Mouse (Mus musculus) frontal cortex, postnatal 36 days (tissue): ENCODE measurements around the gene Cadps2.

ENCODE experiments used
- DNase-seq, 2 experiments: peaks; one replicate each; pipeline ENCODE4 v3.0.0; 2022; ENCODE audit warnings: low spot score in 2 of 2

The Cadps2 gene

DNA sequence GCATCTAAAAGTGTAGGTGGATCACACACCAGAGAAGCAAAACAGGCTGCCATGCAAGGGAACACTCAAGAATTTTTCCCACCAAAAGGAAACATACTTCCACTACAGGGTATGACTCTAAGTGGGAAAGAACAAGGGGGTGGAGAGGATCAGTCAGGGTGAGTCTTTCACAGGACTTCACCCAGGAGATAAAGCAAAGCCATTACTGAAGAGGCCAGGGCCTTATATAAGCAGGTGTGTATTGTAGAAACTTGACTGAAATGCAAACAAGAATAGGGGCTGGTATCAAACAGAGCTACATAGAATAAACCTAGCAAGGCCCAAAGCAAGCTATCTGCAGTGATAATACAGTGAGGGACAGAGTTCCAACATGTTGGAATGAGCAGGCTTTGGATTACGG is 271.6 kb downstream of the Cadps2 start:
- DNase-seq = no peak

DNA sequence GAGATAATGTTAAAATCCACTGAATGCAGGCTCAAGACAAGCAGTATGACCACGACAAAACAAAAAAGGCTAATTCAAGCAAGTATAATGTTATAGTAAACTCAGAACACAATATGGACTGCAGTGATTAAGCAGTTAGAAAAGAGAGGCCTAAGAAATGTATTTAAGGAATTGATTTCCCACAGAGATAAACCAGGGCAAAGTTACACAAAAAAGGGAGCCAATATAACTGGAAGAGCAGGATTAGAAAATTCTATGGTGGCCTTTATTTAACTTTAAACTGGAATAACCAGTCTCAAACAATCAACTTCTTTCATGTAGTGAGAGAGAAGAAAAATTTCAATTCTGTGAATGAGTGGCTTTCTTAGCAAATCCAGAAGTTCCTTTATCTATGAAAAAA is 289.3 kb downstream of the Cadps2 start:
- no peak for DNase-seq

DNA sequence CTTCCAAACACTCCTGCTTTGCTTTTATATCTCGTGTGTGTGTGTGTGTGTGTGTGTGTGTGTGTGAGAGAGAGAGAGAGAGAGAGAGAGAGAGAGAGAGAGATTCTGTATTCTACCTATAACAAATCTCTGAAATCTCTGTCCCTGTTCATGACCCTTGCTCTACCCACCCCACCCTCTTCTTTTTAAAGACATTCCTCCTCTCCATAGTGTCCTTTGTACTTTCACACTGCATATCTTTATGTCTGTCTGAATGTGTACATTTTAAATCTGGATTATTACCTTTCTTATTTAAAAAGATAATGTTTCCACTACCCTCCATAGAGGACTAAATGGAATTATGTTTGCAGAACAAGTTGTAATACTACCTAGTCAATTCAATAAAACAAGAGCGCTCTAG is 315.5 kb downstream of the Cadps2 start:
- no peak for DNase-seq

DNA sequence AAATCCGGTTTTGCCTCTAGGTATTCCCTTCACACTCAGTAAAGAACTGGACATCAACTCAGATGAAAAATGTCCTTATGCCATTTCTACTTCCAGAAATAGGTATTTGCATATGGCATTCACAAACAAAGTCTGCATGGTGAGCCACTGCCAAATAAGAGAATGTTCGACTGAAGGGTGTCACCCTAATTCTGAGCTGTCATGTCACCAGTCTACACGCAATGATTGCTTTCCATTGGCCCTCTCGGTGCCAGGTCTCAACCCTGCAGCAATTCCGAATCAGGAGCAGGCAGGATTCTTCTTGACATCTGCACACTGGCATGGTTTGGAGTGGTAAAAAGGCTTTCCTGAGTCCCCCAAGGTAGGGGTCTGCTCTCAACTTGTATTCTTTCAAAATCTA is 316.7 kb downstream of the Cadps2 start:
- DNase-seq = no peak

DNA sequence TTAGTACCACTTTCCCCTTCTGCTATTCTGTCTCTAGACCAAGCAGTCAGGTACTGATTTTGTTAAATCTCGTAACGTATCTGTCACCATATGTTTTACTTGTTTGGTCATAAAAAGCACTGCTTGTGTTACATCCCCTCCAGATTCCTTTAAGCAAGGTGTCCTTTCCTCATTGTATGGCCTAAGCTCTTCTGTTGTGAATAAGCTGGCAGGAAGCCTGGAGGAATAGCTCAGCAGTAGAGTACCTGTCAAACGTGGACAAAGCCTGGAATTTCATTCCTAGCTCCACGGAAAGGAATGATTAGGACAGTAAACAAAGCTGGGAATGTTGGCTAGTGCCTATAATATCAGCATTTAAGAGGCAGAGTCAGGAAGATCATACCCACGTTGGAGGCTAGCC is 340.6 kb downstream of the Cadps2 start:
- no peak for DNase-seq

DNA sequence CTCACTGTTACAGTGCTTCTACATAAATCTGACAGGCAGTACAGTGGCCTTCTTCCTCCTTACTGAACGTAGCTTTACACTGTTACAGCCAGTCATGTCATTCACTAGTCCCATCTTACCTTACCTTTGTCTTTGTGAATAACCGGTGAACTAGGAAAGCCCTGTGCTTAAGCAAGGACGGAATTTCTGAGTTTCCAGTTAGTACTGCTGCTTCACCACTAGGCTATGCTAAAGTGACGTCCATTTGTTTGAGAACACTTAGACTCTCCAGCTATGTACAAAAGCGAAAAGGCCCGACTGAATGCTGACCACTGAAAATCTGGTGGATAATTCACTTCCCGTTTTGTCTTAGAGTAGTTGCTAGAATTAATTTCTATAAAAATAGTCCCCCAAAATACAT is 347.4 kb downstream of the Cadps2 start:
- DNase-seq = peak; percentile 9 to 29

DNA sequence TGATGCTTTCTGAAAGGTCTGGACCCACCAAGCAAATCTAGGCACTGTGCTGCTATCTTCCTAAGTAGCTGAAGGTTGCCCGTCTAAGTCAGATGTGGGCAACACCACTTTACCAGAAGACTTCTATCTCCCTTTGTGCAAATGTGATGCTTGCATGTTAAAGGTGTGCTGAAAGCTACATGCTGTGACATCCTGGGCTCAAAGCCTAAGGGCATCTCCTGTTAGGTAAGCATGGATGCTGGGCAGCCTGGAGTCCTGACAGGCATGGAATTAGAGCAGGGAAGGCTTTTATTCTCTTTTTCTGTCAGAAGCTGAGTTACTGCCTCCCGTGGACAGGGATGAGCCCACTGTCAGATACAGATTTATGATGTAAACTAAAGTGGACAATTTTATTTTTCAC is 348.8 kb downstream of the Cadps2 start:
- DNase-seq = no peak

DNA sequence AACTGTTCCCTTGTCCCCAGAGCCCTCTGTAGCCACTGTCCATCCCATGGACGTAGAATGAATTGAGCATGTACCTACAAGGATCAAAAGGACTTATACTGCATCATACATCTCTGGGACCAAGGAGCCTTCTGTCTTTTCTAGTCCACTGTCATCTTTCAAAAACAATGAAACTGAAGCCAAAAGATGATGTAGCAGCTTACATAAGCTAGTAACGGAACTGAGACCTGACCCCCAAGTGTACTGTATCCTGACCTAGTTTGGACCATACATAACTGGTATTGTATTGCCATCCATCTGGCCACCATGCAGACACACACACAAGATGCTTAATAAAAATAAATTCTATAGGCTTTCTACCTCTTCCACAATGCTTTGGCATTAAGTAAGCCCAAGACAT is 350.2 kb downstream of the Cadps2 start:
- no peak for DNase-seq

DNA sequence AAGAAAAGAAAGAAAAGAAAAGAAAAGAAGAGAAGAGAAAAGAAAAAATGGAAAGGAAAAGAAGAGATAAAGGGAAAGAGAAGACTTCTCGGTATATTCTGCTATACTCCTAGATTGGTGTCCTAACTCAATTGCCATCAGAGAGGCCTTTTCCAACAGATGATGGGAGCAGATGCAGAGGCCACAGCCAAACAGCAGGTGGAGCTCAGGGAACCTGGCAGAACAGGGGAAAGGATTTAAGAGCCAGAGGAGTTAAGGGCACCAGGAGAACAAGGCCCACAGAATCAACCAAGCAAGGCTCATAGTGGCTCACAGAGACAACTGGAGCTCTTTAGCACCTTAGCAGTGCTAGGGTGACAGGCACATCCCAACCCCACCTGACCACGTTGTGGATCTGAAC is 366.5 kb downstream of the Cadps2 start:
- peak; percentile 15 to 43 for DNase-seq

DNA sequence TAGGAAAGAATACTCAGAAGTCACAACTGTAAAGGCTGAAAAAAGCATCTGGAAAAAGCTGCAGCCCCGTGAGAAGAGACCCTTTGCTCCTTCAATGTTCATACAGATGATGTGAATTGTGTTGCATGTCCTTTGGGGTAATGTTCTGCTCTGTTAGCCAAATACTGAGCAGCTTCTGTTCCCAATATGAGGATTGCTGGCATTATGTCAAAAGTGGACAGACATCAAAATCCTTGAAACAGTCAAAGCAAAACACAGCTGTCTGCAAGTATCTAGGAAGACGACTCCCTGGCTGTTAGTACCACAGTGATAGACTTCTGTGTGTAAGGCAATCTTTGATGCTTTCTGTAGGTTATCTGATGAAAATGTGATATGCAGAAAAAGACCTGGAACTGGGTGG is 367.4 kb downstream of the Cadps2 start:
- no peak for DNase-seq

DNA sequence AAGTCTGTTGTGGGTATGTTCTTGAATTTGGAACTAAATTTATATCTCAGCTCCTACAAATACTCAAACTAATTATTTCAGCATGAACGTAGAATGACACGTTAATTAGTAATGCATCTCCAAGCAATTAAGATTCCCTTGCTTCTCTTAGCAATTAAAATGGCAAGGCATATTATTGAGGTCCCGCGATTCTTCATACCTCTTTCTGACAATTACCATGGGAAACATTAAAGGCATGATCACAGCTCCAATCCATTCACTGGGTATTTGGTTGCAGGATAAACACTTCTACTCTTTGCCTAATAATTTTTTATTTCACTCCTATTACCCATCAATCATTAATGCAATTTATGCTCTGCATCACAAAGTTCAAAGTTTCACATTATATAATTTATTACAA is 371.3 kb downstream of the Cadps2 start:
- DNase-seq = no peak

DNA sequence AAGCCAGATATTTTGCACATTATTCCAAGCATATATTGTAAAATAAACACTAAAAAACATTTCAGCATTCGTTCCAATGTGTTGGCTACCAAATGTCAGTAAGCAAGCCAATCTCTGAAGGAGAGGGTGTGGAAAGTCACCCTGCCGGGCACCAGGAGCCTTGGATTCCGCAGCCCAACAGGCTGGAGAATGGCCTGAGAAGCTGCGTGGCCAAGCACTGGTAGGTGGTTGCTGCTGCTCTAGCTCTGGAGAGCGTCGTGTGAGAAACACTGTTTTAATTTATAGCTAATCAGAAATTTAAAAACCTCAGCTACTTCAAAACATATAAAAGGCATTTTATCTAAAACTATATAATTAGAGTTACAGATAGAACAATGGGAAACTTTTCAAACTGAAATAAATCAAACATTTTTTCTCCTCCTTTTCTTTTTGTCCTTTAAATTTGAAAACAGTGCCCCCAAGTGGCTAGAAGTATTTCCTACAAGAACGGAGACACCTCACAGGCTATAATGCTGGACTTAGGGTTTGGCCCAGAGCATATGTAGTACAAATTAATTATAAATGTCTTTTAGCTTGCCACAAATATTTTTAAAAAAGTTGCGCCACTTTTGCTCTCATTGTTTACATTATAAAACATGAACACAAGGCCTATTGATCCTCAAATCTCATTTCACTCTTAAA is 376.5 kb downstream of the Cadps2 start:
- DNase-seq = peak in 1 of 2 experiments; percentile 38

DNA sequence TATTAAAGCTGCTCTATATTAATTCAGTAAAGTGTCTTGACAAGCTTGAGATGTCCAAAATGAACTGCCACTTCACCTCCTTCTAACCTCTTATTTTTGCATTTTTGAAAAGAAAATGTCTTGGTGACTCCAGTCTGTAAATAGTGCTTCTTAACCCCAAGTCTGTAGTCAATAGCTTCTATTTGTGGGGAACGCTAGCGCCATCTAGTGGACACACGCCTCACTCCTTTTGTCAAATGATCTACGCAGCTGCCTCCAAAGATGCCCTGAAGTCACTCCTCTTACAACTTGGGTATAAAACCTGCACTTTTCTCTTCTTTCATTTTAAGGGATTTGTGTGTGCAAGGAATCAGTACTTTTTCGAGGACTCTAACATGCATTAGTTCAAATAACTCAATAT is 381.5 kb downstream of the Cadps2 start:
- DNase-seq = peak; percentile 51 to 58

DNA sequence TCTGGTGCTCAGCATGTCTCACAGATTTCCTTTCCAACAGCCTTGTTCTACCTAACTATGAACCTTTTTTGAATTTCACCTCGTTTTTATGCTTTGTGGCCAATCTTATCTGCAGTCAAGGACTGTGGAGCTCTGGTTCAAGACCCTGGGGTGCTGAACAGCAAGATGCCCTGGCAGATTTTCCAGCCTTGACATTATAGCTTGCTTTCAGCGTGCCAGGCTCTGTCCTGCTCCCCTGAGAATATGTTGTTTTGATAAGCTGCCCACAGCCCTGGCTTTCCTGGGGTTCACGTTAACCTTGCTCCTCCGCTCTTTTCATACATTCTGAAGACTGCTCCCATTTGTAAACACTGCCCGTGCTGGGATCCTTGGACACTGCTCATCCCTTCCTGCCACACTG is 385.3 kb downstream of the Cadps2 start:
- no peak for DNase-seq

DNA sequence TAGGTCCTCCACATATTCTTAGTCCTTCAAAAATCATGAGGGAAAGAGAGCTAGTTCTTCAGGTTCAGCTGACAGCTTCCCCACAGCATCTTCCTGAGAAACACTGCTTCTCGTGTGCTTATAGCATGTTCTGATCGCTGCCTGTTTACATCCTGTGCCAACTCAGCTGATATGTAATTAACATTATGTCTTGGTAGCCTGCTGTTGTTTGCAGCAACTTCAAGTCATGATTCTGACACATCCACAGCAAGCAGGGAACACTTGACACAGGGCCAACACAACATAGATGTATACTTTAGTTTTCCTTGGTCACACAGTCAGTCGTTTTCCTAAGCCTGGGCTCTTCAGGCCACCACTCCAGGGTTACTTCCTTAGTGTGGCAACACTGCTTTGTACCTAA is 399.3 kb downstream of the Cadps2 start:
- peak in 1 of 2 experiments; percentile 10 for DNase-seq

DNA sequence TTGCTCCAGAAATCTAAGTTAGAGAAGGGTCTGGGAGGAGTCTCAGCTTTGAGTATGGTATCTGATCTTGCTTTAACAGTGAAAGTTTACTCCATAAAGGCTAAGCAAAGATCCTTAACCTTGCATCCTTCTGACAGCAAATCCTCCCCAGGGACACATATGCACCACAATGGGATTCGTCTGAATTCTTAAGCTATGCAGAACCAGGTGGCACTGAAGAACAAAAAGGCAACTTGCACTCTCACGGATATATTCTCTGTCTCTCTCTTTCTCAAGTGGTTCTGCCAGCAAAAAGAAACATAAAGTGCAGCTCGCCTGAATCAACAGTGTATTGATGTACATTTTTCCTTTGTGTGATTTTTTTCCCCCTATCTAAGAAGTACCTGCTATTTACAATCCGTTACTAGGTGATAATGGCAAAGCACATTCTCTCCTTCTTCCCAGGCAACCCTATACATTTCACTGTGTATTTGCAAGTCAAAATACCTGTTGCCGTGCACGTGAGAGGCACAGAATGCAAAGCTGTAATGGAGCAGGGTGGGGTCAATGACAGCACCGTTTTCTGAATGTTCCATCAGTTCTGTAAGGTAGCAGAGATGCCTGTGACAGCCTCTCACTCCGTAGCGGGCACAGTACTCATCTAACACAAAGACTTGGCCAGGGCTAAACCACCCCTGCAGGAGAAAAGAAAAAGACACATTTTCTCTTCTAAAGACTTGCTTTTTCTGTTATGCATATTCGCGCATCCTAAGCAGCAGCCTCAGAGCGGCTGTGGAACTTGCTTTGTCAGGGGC is 428.8 kb downstream of the Cadps2 start:
- DNase-seq = peak in 1 of 2 experiments; percentile 1

DNA sequence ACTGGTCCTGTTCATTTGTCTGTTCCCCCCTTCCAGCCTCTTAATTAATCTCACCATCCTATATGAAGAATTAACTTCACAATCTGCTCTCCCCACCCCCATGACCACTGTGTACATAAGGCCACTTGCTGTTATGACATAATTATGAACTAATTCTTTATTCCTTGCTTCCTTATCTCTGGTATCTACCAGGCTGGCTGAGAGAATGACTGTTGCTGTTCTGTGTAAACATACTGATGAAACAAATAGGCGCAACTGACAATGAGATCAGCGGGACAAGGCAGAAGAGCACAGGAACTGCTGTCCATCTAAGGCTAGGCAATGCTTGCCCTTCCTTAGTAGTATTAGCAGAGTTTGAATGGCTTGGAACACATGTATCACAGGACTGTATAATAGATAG is 445.1 kb downstream of the Cadps2 start:
- DNase-seq = no peak

DNA sequence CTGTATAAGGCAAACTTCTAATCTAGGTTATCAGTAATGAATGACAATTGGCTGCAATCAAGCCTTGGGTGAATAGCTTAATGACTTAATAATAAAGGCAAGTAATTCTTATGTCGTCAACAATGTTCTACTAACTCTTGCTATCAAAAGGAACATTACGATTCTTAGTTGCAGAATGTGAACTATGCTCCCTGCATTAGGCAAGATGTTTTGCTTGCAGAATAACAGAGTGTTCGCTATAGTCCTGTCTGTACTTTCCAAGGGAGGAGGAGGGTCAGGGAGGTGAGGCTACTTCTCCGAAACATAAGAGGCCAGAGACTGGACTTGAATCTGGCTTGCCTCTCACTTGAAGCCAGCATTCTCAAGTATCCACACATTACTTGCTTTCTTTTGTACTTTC is 446.5 kb downstream of the Cadps2 start:
- DNase-seq = no peak

DNA sequence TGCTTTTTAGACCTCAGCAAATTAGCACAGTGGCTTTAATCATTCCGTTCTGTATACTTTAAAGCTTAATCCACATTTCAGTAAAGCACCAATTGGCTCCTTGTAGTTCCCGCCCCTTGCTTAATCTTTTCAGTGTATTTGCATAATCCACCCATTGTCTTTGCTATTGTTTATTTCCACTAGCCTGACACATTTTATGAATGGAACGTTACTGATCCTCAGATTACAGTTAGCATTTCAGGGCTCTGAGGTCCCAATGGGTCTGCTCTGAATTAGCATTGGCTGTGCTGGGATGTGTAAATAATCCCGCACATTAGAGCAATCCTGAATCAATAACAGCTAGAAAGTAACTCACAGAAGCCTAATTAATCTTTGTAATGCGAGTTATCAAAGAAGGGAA is 452.5 kb downstream of the Cadps2 start:
- no peak for DNase-seq

DNA sequence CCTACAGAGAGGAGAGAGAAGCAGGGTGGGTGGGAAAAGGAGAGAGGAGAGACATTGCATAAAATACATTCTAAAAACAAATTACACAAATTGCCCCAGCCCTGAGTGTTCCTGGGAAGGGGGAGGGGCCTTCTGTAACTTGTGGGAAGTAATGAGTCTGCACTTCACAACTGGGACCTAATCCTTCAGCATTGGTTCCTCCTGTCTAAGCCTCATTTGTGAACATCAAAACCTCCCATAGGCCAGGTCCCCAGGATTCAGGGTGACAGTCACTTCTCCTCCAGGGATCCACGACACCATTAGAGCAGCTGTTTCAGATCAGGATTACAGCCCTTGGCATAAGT is 456.2 kb downstream of the Cadps2 start:
- DNase-seq = no peak

DNA sequence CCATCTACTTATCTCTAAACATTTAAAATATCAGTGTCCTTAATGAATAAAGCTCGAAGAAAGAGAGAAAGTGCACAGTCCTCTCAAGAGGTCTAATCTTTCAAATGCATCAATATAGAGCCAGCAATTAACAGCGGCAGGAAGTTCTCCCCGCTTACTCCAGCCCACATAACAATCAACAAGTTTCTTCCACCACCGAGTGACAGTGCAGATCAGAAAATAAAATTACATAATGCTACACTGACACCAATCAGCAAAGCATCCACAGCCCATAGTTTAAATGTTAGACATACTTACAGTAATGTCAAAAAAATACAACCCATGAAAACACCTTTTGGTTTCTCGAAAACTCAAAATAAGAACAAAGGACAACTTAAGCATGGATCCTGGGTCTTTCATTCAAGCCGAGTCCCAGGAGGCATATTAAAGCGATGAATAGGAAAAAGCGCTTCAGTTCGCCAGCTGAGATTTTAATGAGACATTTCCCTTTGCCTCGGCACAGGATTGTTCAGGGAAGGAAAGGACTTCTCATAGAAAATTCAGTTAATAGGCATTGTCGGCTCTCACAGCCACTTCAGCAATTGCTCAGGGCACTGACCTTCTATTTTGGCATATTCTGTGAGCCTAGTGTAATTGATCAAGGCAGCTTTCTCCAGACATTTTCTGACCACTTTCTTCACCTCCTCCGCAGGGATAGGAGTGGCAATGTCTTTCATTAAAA is 456.8 kb downstream of the Cadps2 start:
- no peak for DNase-seq

DNA sequence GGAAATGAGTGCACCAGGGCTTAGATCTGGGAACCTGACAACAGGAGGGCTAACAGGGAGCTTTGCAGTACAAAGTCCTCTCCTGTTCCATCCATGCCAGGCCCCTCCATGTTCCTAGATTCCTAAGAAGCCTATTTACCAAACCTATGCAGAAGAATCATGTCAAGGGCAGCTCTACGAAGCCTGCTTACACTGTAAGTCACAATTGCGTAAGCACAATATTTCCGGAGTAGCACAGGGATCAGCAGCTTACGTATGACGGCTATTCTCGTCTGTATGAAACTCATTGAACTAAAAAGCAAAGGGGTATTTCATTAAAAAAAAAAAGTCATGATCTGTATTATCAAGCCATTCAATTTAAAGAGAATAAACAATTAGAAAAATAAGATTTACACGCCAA is 462.9 kb downstream of the Cadps2 start:
- no peak for DNase-seq

DNA sequence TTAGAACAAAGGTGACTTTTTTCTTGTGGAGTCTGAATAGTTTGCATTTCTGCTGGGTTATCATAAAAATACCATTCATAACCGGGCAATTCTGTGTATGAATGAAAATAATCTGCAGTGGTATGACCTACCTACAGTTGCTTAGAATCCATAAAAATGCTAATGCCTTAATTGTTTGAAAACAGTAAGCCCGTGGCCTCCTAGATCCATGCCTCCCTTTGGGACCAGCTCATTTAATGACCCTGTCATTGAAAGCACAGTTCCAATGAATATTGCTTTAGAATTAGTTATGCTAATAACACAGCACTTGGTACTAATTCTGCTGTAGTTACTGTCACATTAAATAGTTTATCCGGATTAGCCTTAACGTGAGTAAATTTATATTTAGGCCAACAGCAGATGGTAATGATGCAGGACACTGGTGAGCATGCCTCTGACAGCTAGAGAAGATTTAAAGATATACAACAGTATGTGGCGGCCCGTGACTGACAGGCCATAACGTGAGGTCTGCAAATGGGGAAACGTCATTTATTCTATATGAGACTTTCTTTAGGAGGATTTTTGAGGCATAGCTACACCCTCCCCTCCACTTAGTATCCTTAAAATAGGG is 477.3 kb downstream of the Cadps2 start:
- no peak for DNase-seq
